Mouse (Mus musculus) megakaryocyte, embryonic 14.5 days (primary cell): ENCODE data around the gene Scn7a.

Source experiments
- FLI1 ChIP-seq: IDR thresholded peaks from 2 replicates; pipeline ENCODE4 v1.6.1; 2012; ENCODE audit warnings: low read length, inconsistent platforms, mixed read lengths
- GATA1 ChIP-seq: IDR thresholded peaks from 3 replicates; pipeline ENCODE4 v1.6.1; 2012; ENCODE audit warnings: mixed read lengths, low read length, inconsistent platforms, borderline replicate concordance

DNA sequence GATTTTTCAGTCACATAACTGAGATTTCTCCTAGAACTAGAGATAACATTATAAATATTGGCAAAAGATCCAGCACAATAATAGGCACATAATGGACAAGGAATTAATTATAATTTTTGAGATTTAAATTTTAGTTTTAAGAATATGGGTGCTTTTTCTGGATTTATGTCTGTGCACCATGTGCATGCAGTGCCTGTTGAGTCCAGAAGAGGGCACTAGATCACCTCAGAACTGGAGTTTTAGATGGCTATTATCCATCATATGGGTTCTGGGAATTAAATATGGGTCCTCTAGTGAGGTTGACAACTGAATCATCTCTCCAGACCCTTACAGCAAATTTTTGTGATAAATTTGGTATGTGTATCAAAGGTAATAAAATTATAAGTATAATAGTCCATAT, 21.8 kb downstream of the Scn7a start:
- TF ChIP-seq FLI1 (no peak), GATA1 (no peak)
